Mouse (Mus musculus): ENCODE data around the gene Glra1. TPM values are rescaled to one million over a fixed set of nuclear protein-coding genes. Genes with fewer than 3 reads are reported as not detected.

Gene Glra1
- polyA plus RNA-seq, 1 experiment from 2014 or later: not detected

GRCm38 (mm10) chr11:55601447-55602065 lies 6.4 kb downstream of the Glra1 start:
- H3K9me3 ChIP-seq (replicated peaks; ENCODE audit: low read length): no peaks in the 10 kb centered on the region
- no peak overlapping the region for H3K9ac ChIP-seq (ENCODE audit: low read depth, low read length)
- WGBS: 7% methylated on average over 11 of the region's 11 CpGs
- H3K4me1 ChIP-seq (replicated peaks; ENCODE audit: insufficient read depth, low read length): no peaks in the 10 kb centered on the region
- no peak overlapping the region for H3K27ac ChIP-seq
- H3K36me3 ChIP-seq (ENCODE audit: insufficient read depth, low read length): no peaks in the 10 kb centered on the region
- H3K4me2 ChIP-seq (ENCODE audit: low read length): no peak overlapping the region
- H3K4me3 ChIP-seq (replicated peaks; ENCODE audit: low read depth, low read length): no peak overlapping the region
- no peaks in the 10 kb centered on the region for H3K27me3 ChIP-seq (ENCODE audit: insufficient read depth, low read length)
- ATAC-seq (replicated peaks; ENCODE audit: low FRiP score, low read depth) (no peak), DNase-seq (ENCODE audit: low spot score) (no peak)
- TF ChIP-seq CTCF (IDR thresholded peaks at IDR 0.05; ENCODE audit: low read depth): no peak

GRCm38 (mm10) chr11:55595726-55596125 lies 12.3 kb downstream of the Glra1 start:
- H3K4me3 ChIP-seq (replicated peaks; ENCODE audit: low read depth, low read length): no peak overlapping the region
- no peaks in the 10 kb centered on the region for H3K36me3 ChIP-seq (ENCODE audit: insufficient read depth, low read length)
- no peaks in the 10 kb centered on the region for H3K4me1 ChIP-seq (replicated peaks; ENCODE audit: insufficient read depth, low read length)
- ATAC-seq (replicated peaks; ENCODE audit: low FRiP score, low read depth) (no peak), DNase-seq (ENCODE audit: low spot score) (no peak)
- 84% methylated on average over 1 of the region's 1 CpGs for WGBS
- H3K9ac ChIP-seq (ENCODE audit: low read depth, low read length): no peak overlapping the region
- no peak for TF ChIP-seq CTCF (IDR thresholded peaks at IDR 0.05; ENCODE audit: low read depth)
- no peaks in the 10 kb centered on the region for H3K9me3 ChIP-seq (replicated peaks; ENCODE audit: low read length)
- no peak overlapping the region for H3K27ac ChIP-seq
- no peak overlapping the region for H3K4me2 ChIP-seq (ENCODE audit: low read length)
- no peaks in the 10 kb centered on the region for H3K27me3 ChIP-seq (ENCODE audit: insufficient read depth, low read length)

GRCm38 (mm10) chr11:55594411-55594810 lies 13.6 kb downstream of the Glra1 start:
- ATAC-seq (replicated peaks; ENCODE audit: low FRiP score, low read depth): no peak
- no peak overlapping the region for H3K4me3 ChIP-seq (replicated peaks; ENCODE audit: low read depth, low read length)
- no peak overlapping the region for H3K9ac ChIP-seq (ENCODE audit: low read depth, low read length)
- no peaks in the 10 kb centered on the region for H3K36me3 ChIP-seq (ENCODE audit: insufficient read depth, low read length)
- no peak overlapping the region for H3K27ac ChIP-seq
- H3K4me1 ChIP-seq (replicated peaks; ENCODE audit: insufficient read depth, low read length): no peaks in the 10 kb centered on the region
- DNase-seq (ENCODE audit: low spot score): no peak
- H3K27me3 ChIP-seq (ENCODE audit: insufficient read depth, low read length): no peaks in the 10 kb centered on the region
- no peak overlapping the region for H3K4me2 ChIP-seq (ENCODE audit: low read length)
- no peak for TF ChIP-seq CTCF (IDR thresholded peaks at IDR 0.05; ENCODE audit: low read depth)
- WGBS: 77% methylated on average over 3 of the region's 3 CpGs
- no peaks in the 10 kb centered on the region for H3K9me3 ChIP-seq (replicated peaks; ENCODE audit: low read length)

GRCm38 (mm10) chr11:55591194-55591593 lies 16.8 kb downstream of the Glra1 start:
- WGBS: 56% methylated on average over 2 of the region's 2 CpGs
- TF ChIP-seq CTCF (IDR thresholded peaks at IDR 0.05; ENCODE audit: low read depth): no peak
- Histone ChIP-seq H3K4me1 (replicated peaks; ENCODE audit: insufficient read depth, low read length) (no peaks in the 10 kb centered on the region), H3K9me3 (replicated peaks; ENCODE audit: low read length) (no peaks in the 10 kb centered on the region), H3K36me3 (ENCODE audit: insufficient read depth, low read length) (no peaks in the 10 kb centered on the region), H3K27ac (no peak overlapping the region), H3K27me3 (ENCODE audit: insufficient read depth, low read length) (no peaks in the 10 kb centered on the region), H3K4me2 (ENCODE audit: low read length) (no peak overlapping the region), H3K4me3 (replicated peaks; ENCODE audit: low read depth, low read length) (no peak overlapping the region), H3K9ac (ENCODE audit: low read depth, low read length) (no peak overlapping the region)
- ATAC-seq (replicated peaks; ENCODE audit: low FRiP score, low read depth): no peak
- no peak for DNase-seq (ENCODE audit: low spot score)

GRCm38 (mm10) chr11:55589376-55590167 lies 18.4 kb downstream of the Glra1 start:
- Histone ChIP-seq H3K36me3 (ENCODE audit: insufficient read depth, low read length) (no peaks in the 10 kb centered on the region), H3K4me3 (replicated peaks; ENCODE audit: low read depth, low read length) (no peak overlapping the region), H3K27ac (no peak overlapping the region), H3K27me3 (ENCODE audit: insufficient read depth, low read length) (no peaks in the 10 kb centered on the region), H3K9ac (ENCODE audit: low read depth, low read length) (no peak overlapping the region), H3K4me2 (ENCODE audit: low read length) (no peak overlapping the region), H3K4me1 (replicated peaks; ENCODE audit: insufficient read depth, low read length) (no peaks in the 10 kb centered on the region), H3K9me3 (replicated peaks; ENCODE audit: low read length) (no peaks in the 10 kb centered on the region)
- ATAC-seq (replicated peaks; ENCODE audit: low FRiP score, low read depth) (no peak), DNase-seq (ENCODE audit: low spot score) (no peak)
- WGBS: 77% methylated on average over 9 of the region's 9 CpGs
- peak; percentile 20; the same call in 1 of the 2 replicates for TF ChIP-seq CTCF (IDR thresholded peaks at IDR 0.05; ENCODE audit: low read depth)

GRCm38 (mm10) chr11:55574397-55574796 lies 33.6 kb downstream of the Glra1 start:
- Histone ChIP-seq H3K4me3 (replicated peaks; ENCODE audit: low read depth, low read length) (no peak overlapping the region), H3K4me2 (ENCODE audit: low read length) (no peak overlapping the region), H3K27ac (no peak overlapping the region), H3K36me3 (ENCODE audit: insufficient read depth, low read length) (no peaks in the 10 kb centered on the region), H3K9ac (ENCODE audit: low read depth, low read length) (no peak overlapping the region), H3K4me1 (replicated peaks; ENCODE audit: insufficient read depth, low read length) (no peaks in the 10 kb centered on the region), H3K9me3 (replicated peaks; ENCODE audit: low read length) (no peaks in the 10 kb centered on the region), H3K27me3 (ENCODE audit: insufficient read depth, low read length) (no peaks in the 10 kb centered on the region)
- DNase-seq (ENCODE audit: low spot score) (no peak), ATAC-seq (replicated peaks; ENCODE audit: low FRiP score, low read depth) (no peak)
- no peak for TF ChIP-seq CTCF (IDR thresholded peaks at IDR 0.05; ENCODE audit: low read depth)
- WGBS: 58% methylated on average over 2 of the region's 2 CpGs

All from kidney, postnatal 0 days (tissue).